Mouse (Mus musculus) heart, postnatal 36 days (tissue): ENCODE results near the gene Etv6. TPM values are rescaled to one million over a fixed set of nuclear protein-coding genes. Genes with fewer than 3 reads are reported as not detected.

ENCODE experiments used
- DNase-seq, 2 experiments: peaks; one replicate each; pipeline ENCODE4 v3.0.0; 2021 to 2022
- intact Hi-C: fragments of 180-260 bp; cut with DNase I; formaldehyde crosslinking; loops from one replicate; pipeline ENCODE4 v1.15.1; 2025
- total RNA-seq, 2 experiments: library from RNA; stranded (reverse); gene quantifications; 2 replicates each; pipeline ENCODE4 v1.2.3; 2021

Gene Etv6
- total RNA-seq, 2 experiments from 2014 or later: 11.5 to 15.0 TPM

GRCm38 (mm10) chr6:134072439-134072838, 36.9 kb downstream of the Etv6 start:
- no peak for DNase-seq
- intact Hi-C loops: no loop called here

- intact Hi-C loops: no loop called here
- DNase-seq: no peak
Measured at GRCm38 (mm10) chr6:134072906-134073305, 37.4 kb downstream of the Etv6 start.

GRCm38 (mm10) chr6:134074353-134074752, 38.9 kb downstream of the Etv6 start:
- intact Hi-C loops: no loop called here

GRCm38 (mm10) chr6:134075031-134075430, 39.5 kb downstream of the Etv6 start:
- intact Hi-C loops: no loop called here
- DNase-seq: no peak

More at GRCm38 (mm10) chr6:134074353-134074752, 38.9 kb downstream of the Etv6 start:
- DNase-seq: no peak

- DNase-seq: peak; percentile 40 to 51
- intact Hi-C loops: no loop called here
Measured at GRCm38 (mm10) chr6:134078016-134078415, 42.5 kb downstream of the Etv6 start.

- no peak for DNase-seq
- intact Hi-C loops: no loop called here
Measured at GRCm38 (mm10) chr6:134079112-134079511, 43.6 kb downstream of the Etv6 start.

GRCm38 (mm10) chr6:134079563-134079962, 44.1 kb downstream of the Etv6 start:
- intact Hi-C loops: no loop called here

GRCm38 (mm10) chr6:134080946-134081345, 45.4 kb downstream of the Etv6 start:
- no peak for DNase-seq
- intact Hi-C loops: no loop called here

More at GRCm38 (mm10) chr6:134079563-134079962, 44.1 kb downstream of the Etv6 start:
- no peak for DNase-seq

- intact Hi-C loops: no loop called here
- no peak for DNase-seq
Measured at GRCm38 (mm10) chr6:134082229-134082920, 46.9 kb downstream of the Etv6 start.

GRCm38 (mm10) chr6:134083428-134083827, 47.9 kb downstream of the Etv6 start:
- intact Hi-C loops: no loop called here
- DNase-seq: no peak

- intact Hi-C loops: loop anchor here (5.0 kb wide), 1 partner anchor 49 kb away; the partner anchor contains the start of gene Etv6
- DNase-seq: no peak
Measured at GRCm38 (mm10) chr6:134086351-134086750, 50.9 kb downstream of the Etv6 start.

- no peak for DNase-seq
- intact Hi-C loops: loop anchor here (5.0 kb wide), 1 partner anchor 50 kb away; the partner anchor contains the start of gene Etv6
Measured at GRCm38 (mm10) chr6:134087709-134088108, 52.2 kb downstream of the Etv6 start.

GRCm38 (mm10) chr6:134089671-134090377, 54.3 kb downstream of the Etv6 start:
- intact Hi-C loops: loop anchor here (5.0 kb wide), 1 partner anchor 53 kb away; the partner anchor contains the start of gene Etv6
- DNase-seq: no peak

- intact Hi-C loops: no loop called here
- DNase-seq: no peak
Measured at GRCm38 (mm10) chr6:134090378-134090692, 54.8 kb downstream of the Etv6 start.

GRCm38 (mm10) chr6:134090875-134091274, 55.4 kb downstream of the Etv6 start:
- no peak for DNase-seq
- intact Hi-C loops: no loop called here

- intact Hi-C loops: no loop called here
- no peak for DNase-seq
Measured at GRCm38 (mm10) chr6:134091398-134091801, 55.9 kb downstream of the Etv6 start.

GRCm38 (mm10) chr6:134094066-134094465, 58.6 kb downstream of the Etv6 start:
- DNase-seq: no peak
- intact Hi-C loops: no loop called here

GRCm38 (mm10) chr6:134094620-134095019, 59.1 kb downstream of the Etv6 start:
- intact Hi-C loops: no loop called here
- DNase-seq: no peak

GRCm38 (mm10) chr6:134095582-134095981, 60.1 kb downstream of the Etv6 start:
- intact Hi-C loops: no loop called here
- DNase-seq: no peak

- intact Hi-C loops: no loop called here
- no peak for DNase-seq
Measured at GRCm38 (mm10) chr6:134099976-134100743, 64.7 kb downstream of the Etv6 start.

GRCm38 (mm10) chr6:134102396-134102795, 66.9 kb downstream of the Etv6 start:
- intact Hi-C loops: no loop called here
- DNase-seq: no peak
